Mouse (Mus musculus) erythroblast, adult 5-6 weeks (primary cell): Measurements from ENCODE around the gene Cdc7. TPM values are rescaled to one million over a fixed set of nuclear protein-coding genes. Genes with fewer than 3 reads are reported as not detected.

Experiments
- ATAC-seq: replicated peaks from 2 replicates; pipeline ENCODE4 v1.8.0; 2016; ENCODE audit warnings: moderate number of reproducible peaks, mild to moderate bottlenecking, moderate TSS enrichment, inconsistent platforms; ENCODE audit not compliant: poor library complexity, low FRiP score, severe bottlenecking
- total RNA-seq, 2 experiments: library from RNA; stranded (forward) in 1 of 2; stranded (reverse) in 1 of 2; fragments of 150-400 nt in 1 of 2; fragments of 200-764, 138-1000 nt in 1 of 2; gene quantifications; 2 replicates each; pipeline versions ENCODE4 v1.2.3 to v1.2.4; 2015 to 2017; ENCODE audit warnings: low replicate concordance in 2 of 2

Cdc7 gene
- total RNA-seq, 2 experiments from 2014 or later = 10.3 to 11.0 TPM

GRCm38 (mm10) chr5:106990639-106991299 lies 26.6 kb downstream of the Cdc7 start:
- no peak for ATAC-seq

- no peak for ATAC-seq
Measured at GRCm38 (mm10) chr5:106991300-106991929, 27.3 kb downstream of the Cdc7 start.

- ATAC-seq = no peak
Measured at GRCm38 (mm10) chr5:106994716-106995115, 30.6 kb downstream of the Cdc7 start.

GRCm38 (mm10) chr5:106995886-106996538 lies 31.9 kb downstream of the Cdc7 start:
- ATAC-seq = no peak

GRCm38 (mm10) chr5:106996539-106997244 lies 32.6 kb downstream of the Cdc7 start:
- no peak for ATAC-seq

GRCm38 (mm10) chr5:107001396-107002090 lies 37.4 kb downstream of the Cdc7 start:
- no peak for ATAC-seq

GRCm38 (mm10) chr5:107002091-107002416 lies 37.9 kb downstream of the Cdc7 start:
- no peak for ATAC-seq

- ATAC-seq = no peak
Measured at GRCm38 (mm10) chr5:107009721-107010120, 45.6 kb downstream of the Cdc7 start.

- no peak for ATAC-seq
Measured at GRCm38 (mm10) chr5:107010300-107010699, 46.2 kb downstream of the Cdc7 start.

- ATAC-seq = no peak
Measured at GRCm38 (mm10) chr5:107011316-107012029, 47.4 kb downstream of the Cdc7 start.

- ATAC-seq = no peak
Measured at GRCm38 (mm10) chr5:107012030-107012715, 48.1 kb downstream of the Cdc7 start.

- ATAC-seq = no peak
Measured at GRCm38 (mm10) chr5:107013393-107013792, 49.3 kb downstream of the Cdc7 start.

GRCm38 (mm10) chr5:107014146-107014545 lies 50.0 kb downstream of the Cdc7 start:
- no peak for ATAC-seq

GRCm38 (mm10) chr5:107015046-107015421 lies 50.9 kb downstream of the Cdc7 start:
- no peak for ATAC-seq

GRCm38 (mm10) chr5:107015422-107016081 lies 51.4 kb downstream of the Cdc7 start:
- no peak for ATAC-seq

GRCm38 (mm10) chr5:107016538-107016937 lies 52.4 kb downstream of the Cdc7 start:
- ATAC-seq = no peak

GRCm38 (mm10) chr5:107017544-107017943 lies 53.4 kb downstream of the Cdc7 start:
- no peak for ATAC-seq

GRCm38 (mm10) chr5:107019057-107019456 lies 54.9 kb downstream of the Cdc7 start:
- no peak for ATAC-seq
